Mouse (Mus musculus) neural tube, embryonic 15.5 days (tissue): Measurements from ENCODE around the gene Tor1a. TPM values are rescaled to one million over a fixed set of nuclear protein-coding genes. Genes with fewer than 3 reads are reported as not detected.

Source experiments
- ATAC-seq: fragments of 200-750 bp; cut with Nextera tagmentation; 2 replicates; pipeline ENCODE4 v1.8.0; 2017; ENCODE audit warnings: mild to moderate bottlenecking, moderate TSS enrichment, moderate library complexity; ENCODE audit not compliant: low FRiP score
- H3K27ac ChIP-seq: fragments of 300-500 bp; sonication (generic); replicated peaks from 2 replicates; pipeline ENCODE4 v1.5.1; 2015; ENCODE audit warnings: mild to moderate bottlenecking, inconsistent platforms
- H3K27me3 ChIP-seq: fragments of 300-500 bp; sonication (generic); replicated peaks from 2 replicates; pipeline ENCODE4 v1.6.1; 2015; ENCODE audit warnings: inconsistent platforms
- H3K36me3 ChIP-seq: fragments of 300-500 bp; sonication (generic); 2 replicates; pipeline ENCODE4 v1.6.1; 2015; ENCODE audit warnings: inconsistent platforms
- H3K4me1 ChIP-seq: fragments of 300-500 bp; sonication (generic); 2 replicates; pipeline ENCODE4 v1.6.1; 2015; ENCODE audit warnings: inconsistent platforms
- H3K4me2 ChIP-seq: fragments of 300-500 bp; sonication (generic); 2 replicates; pipeline ENCODE4 v1.6.1; 2015; ENCODE audit warnings: inconsistent platforms, mild to moderate bottlenecking, moderate library complexity
- H3K4me3 ChIP-seq: fragments of 300-500 bp; sonication (generic); replicated peaks from 2 replicates; pipeline ENCODE4 v1.5.1; 2015; ENCODE audit warnings: mild to moderate bottlenecking, inconsistent platforms
- H3K9ac ChIP-seq: fragments of 300-500 bp; sonication (generic); replicated peaks from 2 replicates; pipeline ENCODE4 v1.6.1; 2015; ENCODE audit warnings: mild to moderate bottlenecking, inconsistent platforms
- H3K9me3 ChIP-seq: fragments of 300-500 bp; sonication (generic); replicated peaks from 2 replicates; pipeline ENCODE4 v1.6.1; 2016; ENCODE audit warnings: inconsistent platforms
- WGBS: fragments of 180-500 bp; shearing (Covaris S2); methylation state at CpG from one replicate; pipeline ENCODE4 v1.1.7; 2015; ENCODE audit warnings: mixed read lengths; 5-methylcytosine and 5-hydroxymethylcytosine counted together
- polyA plus RNA-seq: library from polyadenylated mRNA; unstranded; fragments of >200 nt; fragmentation: Nextera tagmentation; extraction: Ambion mirVana; gene quantifications from 2 replicates; pipeline ENCODE4 v1.2.1, GENCODE M21; 2015

The Tor1a gene
- polyA plus RNA-seq: 89.5 and 93.2 TPM in 2 replicates

- Histone ChIP-seq H3K4me2 (peak within 1 kb of the TSS; percentile 77), H3K4me3 (peak within 1 kb of the TSS; percentile 59), H3K27ac (peak within 1 kb of the TSS; percentile 79), H3K36me3 (peaks cover 43% of the 10 kb centered on the region), H3K9me3 (no peaks in the 10 kb centered on the region), H3K4me1 (peaks cover 29% of the 10 kb centered on the region), H3K9ac (peak within 1 kb of the TSS; percentile 67), H3K27me3 (no peaks in the 10 kb centered on the region)
- 2% methylated on average over 59 of the region's 59 CpGs for WGBS
- peak; percentile 94 for ATAC-seq
Observed at GRCm38 (mm10) chr2:30967352-30968327, at the start of gene Tor1a. Gene Tor1a (minus strand): TSS chr2:30967933.

- no peak for ATAC-seq
- no peak overlapping the region for H3K27ac ChIP-seq
- H3K4me3 ChIP-seq: no peak overlapping the region
- H3K4me1 ChIP-seq: no peaks in the 10 kb centered on the region
- no peaks in the 10 kb centered on the region for H3K27me3 ChIP-seq
- WGBS: 82% methylated on average over 14 of the region's 14 CpGs
- H3K9me3 ChIP-seq: no peaks in the 10 kb centered on the region
- H3K36me3 ChIP-seq: peaks cover 73% of the 10 kb centered on the region
- H3K4me2 ChIP-seq: no peak overlapping the region
- H3K9ac ChIP-seq: no peak overlapping the region
Observed at GRCm38 (mm10) chr2:31013371-31014120, 45.8 kb upstream of the Tor1a start.

- no peak overlapping the region for H3K4me2 ChIP-seq
- H3K27me3 ChIP-seq: no peaks in the 10 kb centered on the region
- no peaks in the 10 kb centered on the region for H3K9me3 ChIP-seq
- H3K9ac ChIP-seq: no peak overlapping the region
- no peak overlapping the region for H3K4me3 ChIP-seq
- H3K36me3 ChIP-seq: peaks cover 80% of the 10 kb centered on the region
- H3K27ac ChIP-seq: no peak overlapping the region
- no peak for ATAC-seq
- 89% methylated on average over 5 of the region's 5 CpGs for WGBS
- no peaks in the 10 kb centered on the region for H3K4me1 ChIP-seq
Observed at GRCm38 (mm10) chr2:31007208-31007607, 39.5 kb upstream of the Tor1a start.

- 71% methylated on average over 5 of the region's 5 CpGs for WGBS
- no peak overlapping the region for H3K4me3 ChIP-seq
- no peak for ATAC-seq
- H3K27ac ChIP-seq: no peak overlapping the region
- H3K9ac ChIP-seq: no peak overlapping the region
- no peaks in the 10 kb centered on the region for H3K27me3 ChIP-seq
- no peaks in the 10 kb centered on the region for H3K9me3 ChIP-seq
- H3K4me1 ChIP-seq: no peaks in the 10 kb centered on the region
- no peak overlapping the region for H3K4me2 ChIP-seq
- H3K36me3 ChIP-seq: peaks cover 81% of the 10 kb centered on the region
Observed at GRCm38 (mm10) chr2:31006434-31006833, 38.7 kb upstream of the Tor1a start.

GRCm38 (mm10) chr2:31005453-31005852 lies 37.7 kb upstream of the Tor1a start:
- no peaks in the 10 kb centered on the region for H3K27me3 ChIP-seq
- peaks cover 75% of the 10 kb centered on the region for H3K36me3 ChIP-seq
- WGBS: 75% methylated on average over 2 of the region's 2 CpGs

GRCm38 (mm10) chr2:31002857-31003256 lies 35.1 kb upstream of the Tor1a start:
- no peak for ATAC-seq
- H3K36me3 ChIP-seq: peaks cover 63% of the 10 kb centered on the region
- 96% methylated on average over 10 of the region's 10 CpGs for WGBS

More at GRCm38 (mm10) chr2:31005453-31005852, 37.7 kb upstream of the Tor1a start:
- H3K9me3 ChIP-seq: no peaks in the 10 kb centered on the region
- no peak overlapping the region for H3K4me3 ChIP-seq
- no peak overlapping the region for H3K9ac ChIP-seq
- no peak for ATAC-seq
- H3K4me1 ChIP-seq: no peaks in the 10 kb centered on the region
- H3K4me2 ChIP-seq: no peak overlapping the region
- H3K27ac ChIP-seq: no peak overlapping the region

GRCm38 (mm10) chr2:30998443-30999260 lies 30.9 kb upstream of the Tor1a start:
- H3K4me2 ChIP-seq: no peak overlapping the region
- WGBS: 41% methylated on average over 8 of the region's 8 CpGs
- peak; percentile 38; the same call in 1 of the 2 replicates for ATAC-seq
- no peaks in the 10 kb centered on the region for H3K9me3 ChIP-seq
- H3K36me3 ChIP-seq: peaks cover 31% of the 10 kb centered on the region
- H3K27ac ChIP-seq: peak overlapping the region; percentile 41; the same call in 1 of the 2 replicates
- no peak overlapping the region for H3K9ac ChIP-seq
- peaks cover 15% of the 10 kb centered on the region for H3K4me1 ChIP-seq
- H3K4me3 ChIP-seq: no peak overlapping the region
- no peaks in the 10 kb centered on the region for H3K27me3 ChIP-seq

More at GRCm38 (mm10) chr2:31002857-31003256, 35.1 kb upstream of the Tor1a start:
- no peak overlapping the region for H3K4me3 ChIP-seq
- H3K9me3 ChIP-seq: no peaks in the 10 kb centered on the region
- H3K9ac ChIP-seq: no peak overlapping the region
- H3K27ac ChIP-seq: no peak overlapping the region
- peaks cover 15% of the 10 kb centered on the region for H3K4me1 ChIP-seq
- H3K4me2 ChIP-seq: no peak overlapping the region
- no peaks in the 10 kb centered on the region for H3K27me3 ChIP-seq

- no peaks in the 10 kb centered on the region for H3K27me3 ChIP-seq
- no peak overlapping the region for H3K4me3 ChIP-seq
- 79% methylated on average over 11 of the region's 11 CpGs for WGBS
- no peak for ATAC-seq
- H3K36me3 ChIP-seq: peaks cover 16% of the 10 kb centered on the region
- H3K4me1 ChIP-seq: peaks cover 15% of the 10 kb centered on the region
- no peak overlapping the region for H3K4me2 ChIP-seq
- no peaks in the 10 kb centered on the region for H3K9me3 ChIP-seq
- no peak overlapping the region for H3K9ac ChIP-seq
- H3K27ac ChIP-seq: no peak overlapping the region
Observed at GRCm38 (mm10) chr2:30995432-30995996, 27.8 kb upstream of the Tor1a start.

- Histone ChIP-seq H3K9me3 (no peaks in the 10 kb centered on the region), H3K4me2 (no peak overlapping the region), H3K27me3 (no peaks in the 10 kb centered on the region), H3K4me1 (peaks cover 15% of the 10 kb centered on the region), H3K27ac (no peak overlapping the region), H3K4me3 (no peak overlapping the region), H3K36me3 (peaks cover 11% of the 10 kb centered on the region), H3K9ac (no peak overlapping the region)
- ATAC-seq: no peak
- 88% methylated on average over 4 of the region's 4 CpGs for WGBS
Observed at GRCm38 (mm10) chr2:30994853-30995252, 27.1 kb upstream of the Tor1a start.

- H3K27ac ChIP-seq: no peak overlapping the region
- H3K27me3 ChIP-seq: no peaks in the 10 kb centered on the region
- no peak overlapping the region for H3K4me3 ChIP-seq
- 89% methylated on average over 9 of the region's 9 CpGs for WGBS
- H3K9ac ChIP-seq: no peak overlapping the region
- no peak for ATAC-seq
- H3K36me3 ChIP-seq: peaks cover 9% of the 10 kb centered on the region; the same call in 1 of the 2 replicates
- H3K4me2 ChIP-seq: no peak overlapping the region
- H3K4me1 ChIP-seq: peaks cover 4% of the 10 kb centered on the region
- no peaks in the 10 kb centered on the region for H3K9me3 ChIP-seq
Observed at GRCm38 (mm10) chr2:30990221-30990620, 22.5 kb upstream of the Tor1a start.
